Mouse (Mus musculus) myocyte (in vitro differentiated cells): ENCODE data around the gene Top3b. TPM values are rescaled to one million over a fixed set of nuclear protein-coding genes. Genes with fewer than 3 reads are reported as not detected.
"Not testable (repeated sequence)": the region's sequence is repeated elsewhere in the genome, so short reads cannot be mapped to it uniquely, and the experiment has no call there.

Source experiments
- H3K27me3 ChIP-seq: one replicate; pipeline ENCODE4 v1.6.1; 2011; ENCODE audit not compliant: control insufficient read depth, insufficient read depth, insufficient read length
- H3K36me3 ChIP-seq: one replicate; pipeline ENCODE4 v1.6.1; 2011; ENCODE audit not compliant: control insufficient read depth, insufficient read depth
- H3K4me2 ChIP-seq: one replicate; pipeline ENCODE4 v1.6.1; 2011; ENCODE audit warnings: low read depth, control low read depth
- H3K4me3 ChIP-seq: one replicate; pipeline ENCODE4 v1.5.1; 2011; ENCODE audit warnings: mild to moderate bottlenecking, control low read depth, moderate library complexity
- H3K79me2 ChIP-seq: one replicate; pipeline ENCODE4 v1.6.1; 2011; ENCODE audit not compliant: control insufficient read depth, insufficient read depth
- H3ac ChIP-seq: one replicate; pipeline ENCODE4 v1.6.1; 2011; ENCODE audit not compliant: control insufficient read depth, insufficient read length
- CEBPB ChIP-seq: IDR thresholded peaks from 2 replicates; pipeline ENCODE4 v1.6.1; 2011; ENCODE audit warnings: mild to moderate bottlenecking, moderate library complexity; ENCODE audit not compliant: poor library complexity, insufficient read depth, severe bottlenecking
- E2F4 ChIP-seq: IDR thresholded peaks from one replicate; pipeline ENCODE4 v1.6.1; 2011; ENCODE audit warnings: mild to moderate bottlenecking, control low read depth, moderate library complexity; ENCODE audit not compliant: insufficient read depth
- MAX ChIP-seq: IDR thresholded peaks from one replicate; pipeline ENCODE4 v1.6.1; 2011; ENCODE audit warnings: low read depth, mild to moderate bottlenecking, control low read depth
- MYOD1 ChIP-seq, 3 experiments: IDR thresholded peaks; one replicate each; pipeline ENCODE4 v1.6.1; 2011; ENCODE audit warnings: control low read depth in 2 of 3, low read depth in 2 of 3, mild to moderate bottlenecking in 2 of 3, moderate library complexity in 1 of 3; ENCODE audit not compliant: insufficient read length in 2 of 3, control insufficient read depth in 1 of 3
- MYOG ChIP-seq, 3 experiments: IDR thresholded peaks; one replicate each; pipeline ENCODE4 v1.6.1; 2011; ENCODE audit warnings: control low read depth in 2 of 3, low read depth in 2 of 3, mild to moderate bottlenecking in 2 of 3; ENCODE audit not compliant: insufficient read length in 2 of 3, control insufficient read depth in 1 of 3, insufficient read depth in 1 of 3
- POLR2A ChIP-seq: IDR thresholded peaks from one replicate; pipeline ENCODE4 v1.6.1; 2011; ENCODE audit warnings: low read depth, mild to moderate bottlenecking, control low read depth, moderate library complexity; ENCODE audit not compliant: insufficient read length
- POLR2AphosphoS2 ChIP-seq: IDR thresholded peaks from one replicate; pipeline ENCODE4 v1.6.1; 2011; ENCODE audit warnings: low read depth, control low read depth; ENCODE audit not compliant: insufficient read length
- REST ChIP-seq: IDR thresholded peaks from one replicate; pipeline ENCODE4 v1.6.1; 2011; ENCODE audit warnings: mild to moderate bottlenecking, control low read depth, moderate library complexity; ENCODE audit not compliant: insufficient read depth, insufficient read length
- SRF ChIP-seq: IDR thresholded peaks from one replicate; pipeline ENCODE4 v1.6.1; 2011; ENCODE audit warnings: low read depth; ENCODE audit not compliant: control insufficient read depth, insufficient read length
- TCF12 ChIP-seq: IDR thresholded peaks from one replicate; pipeline ENCODE4 v1.6.1; 2011; ENCODE audit warnings: mild to moderate bottlenecking, control low read depth; ENCODE audit not compliant: poor library complexity, insufficient read depth, severe bottlenecking
- TCF3 ChIP-seq: IDR thresholded peaks from one replicate; pipeline ENCODE4 v1.6.1; 2011; ENCODE audit warnings: low read depth, control low read depth; ENCODE audit not compliant: insufficient read length
- USF1 ChIP-seq: IDR thresholded peaks from one replicate; pipeline ENCODE4 v1.6.1; 2011; ENCODE audit warnings: low read depth, mild to moderate bottlenecking, control low read depth, moderate library complexity
- polyA plus RNA-seq: library from polyadenylated mRNA; unstranded; fragments of >200 nt; fragmentation: generic; extraction: Trizol; gene quantifications from one replicate; pipeline ENCODE4 v1.2.1, GENCODE M21; 2012; ENCODE audit warnings: missing spikeins

Top3b gene
- polyA plus RNA-seq, 1 experiment = 50.6 TPM

GRCm38 (mm10) chr16:16926536-16926935 is 56.0 kb downstream of the Top3b start:
- Histone ChIP-seq H3K27me3 (no peaks in the 10 kb centered on the region), H3K4me2 (no peak overlapping the region), H3K79me2 (no peaks in the 10 kb centered on the region), H3K4me3 (no peak overlapping the region), H3ac (no peak overlapping the region), H3K36me3 (no peaks in the 10 kb centered on the region)
- TF ChIP-seq REST = no peak
- TF ChIP-seq MYOG (IDR thresholded peaks at IDR 0.05; ENCODE audit: control insufficient read depth in 1 of 3, insufficient read depth in 1 of 3, insufficient read length in 2 of 3, low read depth in 2 of 3) = no peak
- no peak for TF ChIP-seq TCF3
- TF ChIP-seq POLR2AphosphoS2 = no peak
- no peak for TF ChIP-seq SRF
- TF ChIP-seq MYOD1 (IDR thresholded peaks at IDR 0.05; ENCODE audit: control insufficient read depth in 1 of 3, insufficient read length in 2 of 3, low read depth in 2 of 3) = no peak
- no peak for TF ChIP-seq POLR2A
- TF ChIP-seq MAX = no peak
- TF ChIP-seq USF1 = no peak
- TF ChIP-seq CEBPB = no peak
- no peak for TF ChIP-seq E2F4
- no peak for TF ChIP-seq TCF12

DNA sequence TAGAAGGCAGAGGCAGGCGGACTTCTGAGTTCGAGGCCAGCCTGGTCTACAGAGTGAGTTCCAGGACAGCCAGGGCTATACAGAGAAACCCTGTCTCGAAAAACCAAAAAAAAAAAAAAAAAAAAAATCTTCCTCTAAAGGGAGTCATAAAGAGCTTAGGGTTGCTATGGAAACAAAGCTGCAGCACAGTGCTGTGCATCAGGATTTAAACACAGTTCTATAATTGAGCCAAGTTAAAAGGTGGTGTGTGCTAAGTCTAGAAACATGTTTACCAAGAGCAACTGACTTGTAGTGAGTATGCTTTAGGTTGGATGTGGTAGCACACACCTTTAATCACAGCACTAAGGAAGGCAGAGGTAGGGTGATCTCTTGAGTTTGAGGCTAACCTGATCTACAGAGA is 58.4 kb downstream of the Top3b start:
- not testable (repeated sequence) for H3K4me3 ChIP-seq, H3K79me2 ChIP-seq, H3K36me3 ChIP-seq, H3ac ChIP-seq, H3K4me2 ChIP-seq, H3K27me3 ChIP-seq

DNA sequence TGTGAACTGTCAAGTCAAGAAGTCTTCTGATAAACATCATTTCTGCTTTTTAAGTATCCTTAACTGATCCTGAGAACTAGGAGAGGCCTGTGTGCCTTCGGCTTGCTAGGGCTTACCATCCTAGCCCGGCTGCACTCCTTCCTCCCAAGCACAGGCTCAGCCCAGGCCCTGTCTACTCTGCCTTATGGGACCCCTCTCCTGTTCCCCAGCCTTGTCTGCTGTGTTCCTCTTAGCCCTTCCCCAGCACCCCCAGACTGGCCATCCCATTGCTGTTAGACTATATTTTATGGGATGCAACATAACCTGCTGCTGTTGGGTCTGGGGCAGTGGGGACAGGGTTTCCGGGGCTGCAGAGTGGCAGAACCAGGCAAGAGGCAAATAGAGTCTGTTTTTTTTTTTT is 59.8 kb downstream of the Top3b start:
- Histone ChIP-seq H3K36me3 (no peaks in the 10 kb centered on the region), H3K4me2 (no peak overlapping the region), H3K79me2 (no peaks in the 10 kb centered on the region), H3ac (no peak overlapping the region), H3K4me3 (no peak overlapping the region), H3K27me3 (no peaks in the 10 kb centered on the region)
- no peak for TF ChIP-seq SRF
- TF ChIP-seq MYOG (IDR thresholded peaks at IDR 0.05; ENCODE audit: control insufficient read depth in 1 of 3, insufficient read depth in 1 of 3, insufficient read length in 2 of 3, low read depth in 2 of 3) = no peak
- TF ChIP-seq REST = no peak
- no peak for TF ChIP-seq E2F4
- TF ChIP-seq MAX = no peak

GRCm38 (mm10) chr16:16930810-16931296 is 60.3 kb downstream of the Top3b start:
- Histone ChIP-seq H3ac (no peak overlapping the region), H3K4me2 (no peak overlapping the region), H3K27me3 (no peaks in the 10 kb centered on the region), H3K4me3 (no peak overlapping the region), H3K79me2 (no peaks in the 10 kb centered on the region), H3K36me3 (no peaks in the 10 kb centered on the region)
- TF ChIP-seq USF1 (no peak), POLR2A (no peak), CEBPB (no peak), MYOG (IDR thresholded peaks at IDR 0.05; ENCODE audit: control insufficient read depth in 1 of 3, insufficient read depth in 1 of 3, insufficient read length in 2 of 3, low read depth in 2 of 3) (peak in 1 of 3 experiments; percentile 51), MYOD1 (IDR thresholded peaks at IDR 0.05; ENCODE audit: control insufficient read depth in 1 of 3, insufficient read length in 2 of 3, low read depth in 2 of 3) (peak in 2 of 3 experiments; percentile 17 to 33), E2F4 (no peak), POLR2AphosphoS2 (no peak), MAX (no peak)

DNA sequence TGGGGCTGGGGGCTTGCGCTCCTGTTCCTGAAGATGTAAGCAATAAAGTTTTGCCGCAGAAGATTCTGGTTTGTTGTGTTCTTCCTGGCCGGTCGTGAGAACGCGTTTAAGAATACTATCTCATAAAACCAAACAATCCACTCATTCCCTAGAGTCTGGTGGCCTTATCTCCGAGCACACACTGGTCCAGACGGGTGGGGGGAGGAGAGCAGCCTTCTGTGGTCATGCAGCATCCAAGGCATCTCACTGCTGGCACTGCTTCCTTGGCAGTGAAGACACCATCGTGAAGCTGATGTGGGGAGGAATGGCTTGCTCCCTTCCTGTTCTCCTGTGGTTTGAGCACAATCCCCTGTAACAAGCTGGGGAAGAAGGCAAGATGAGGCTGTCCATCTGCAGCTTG is 69.0 kb downstream of the Top3b start:
- TF ChIP-seq SRF = no peak
- no peak for TF ChIP-seq USF1
- no peak for TF ChIP-seq CEBPB
- TF ChIP-seq E2F4 = no peak
- TF ChIP-seq TCF3 = no peak
- TF ChIP-seq POLR2A = no peak
- no peak for TF ChIP-seq POLR2AphosphoS2
- no peak for TF ChIP-seq MYOG (IDR thresholded peaks at IDR 0.05; ENCODE audit: control insufficient read depth in 1 of 3, insufficient read depth in 1 of 3, insufficient read length in 2 of 3, low read depth in 2 of 3)
- no peak for TF ChIP-seq MYOD1 (IDR thresholded peaks at IDR 0.05; ENCODE audit: control insufficient read depth in 1 of 3, insufficient read length in 2 of 3, low read depth in 2 of 3)
- no peak for TF ChIP-seq MAX
- TF ChIP-seq TCF12 = no peak
- TF ChIP-seq REST = no peak
- H3K79me2 ChIP-seq = no peaks in the 10 kb centered on the region

More for the DNA sequence above, 69.0 kb downstream of the Top3b start:
- Histone ChIP-seq H3K27me3 (no peaks in the 10 kb centered on the region), H3ac (no peak overlapping the region), H3K4me3 (no peak overlapping the region), H3K4me2 (no peak overlapping the region), H3K36me3 (no peaks in the 10 kb centered on the region)
